Mouse (Mus musculus) testis, adult 2 months (tissue): ENCODE data around the gene Gmps. TPM values are rescaled to one million over a fixed set of nuclear protein-coding genes. Genes with fewer than 3 reads are reported as not detected.

Experiments
- H3K27ac ChIP-seq: fragments of 200-500 bp; 2 replicates; pipeline ENCODE4 v1.5.1; 2012; ENCODE audit warnings: low read depth, low read length; ENCODE audit not compliant: control insufficient read depth, insufficient read depth
- H3K27me3 ChIP-seq: fragments of 200-500 bp; 2 replicates; pipeline ENCODE4 v1.6.1; 2012; ENCODE audit warnings: mild to moderate bottlenecking, low read length, moderate library complexity; ENCODE audit not compliant: control insufficient read depth, insufficient read depth
- H3K36me3 ChIP-seq: fragments of 200-500 bp; 2 replicates; pipeline ENCODE4 v1.6.1; 2012; ENCODE audit warnings: mild to moderate bottlenecking, low read length; ENCODE audit not compliant: control insufficient read depth, insufficient read depth
- H3K4me1 ChIP-seq: fragments of 200-500 bp; 2 replicates; pipeline ENCODE4 v1.6.1; 2012; ENCODE audit warnings: low read length; ENCODE audit not compliant: control insufficient read depth, insufficient read depth
- H3K4me3 ChIP-seq: fragments of 200-500 bp; 2 replicates; pipeline ENCODE4 v1.5.1; 2012; ENCODE audit warnings: low read depth, mild to moderate bottlenecking, low read length, moderate library complexity, mixed read lengths; ENCODE audit not compliant: control insufficient read depth
- CTCF ChIP-seq: fragments of 200-500 bp; IDR thresholded peaks from 2 replicates; pipeline ENCODE4 v1.5.1; 2012; ENCODE audit warnings: low read depth, mild to moderate bottlenecking, inconsistent platforms, low read length, moderate library complexity; ENCODE audit not compliant: control insufficient read depth, insufficient read depth, insufficient replicate concordance
- POLR2A ChIP-seq: fragments of 200-500 bp; IDR thresholded peaks from 2 replicates; pipeline ENCODE4 v1.6.1; 2012; ENCODE audit warnings: low read depth, mild to moderate bottlenecking, inconsistent platforms, low read length, moderate library complexity; ENCODE audit not compliant: control insufficient read depth
- polyA plus RNA-seq: library from polyadenylated mRNA; depleted of rRNA; stranded (reverse); fragments of >200 nt; gene quantifications from 2 replicates; pipeline ENCODE4 v1.2.3, GENCODE M21; 2012; rRNA removed

Gene Gmps
- polyA plus RNA-seq, 1 experiment: 21.5 TPM

DNA sequence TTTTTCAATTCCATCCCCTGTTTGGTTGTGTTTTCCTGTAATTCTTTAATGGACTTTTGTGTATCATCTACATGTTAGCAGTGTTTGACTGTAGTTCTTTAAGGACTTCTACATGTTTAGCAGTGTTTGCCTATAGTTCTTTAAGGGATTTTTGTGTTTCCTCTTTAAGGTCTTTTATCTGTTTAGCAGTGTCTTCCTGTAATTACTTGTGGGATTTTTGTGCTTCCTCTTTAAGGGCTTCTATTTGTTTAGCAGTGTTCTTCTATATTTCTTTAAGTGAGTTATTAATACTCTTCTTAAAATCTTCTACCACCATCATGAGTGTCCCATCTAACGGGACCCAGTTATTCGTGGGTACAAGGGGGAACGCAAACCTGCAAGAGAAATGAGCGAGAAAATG lies 53.9 kb downstream of the Gmps start:
- Histone ChIP-seq H3K27me3 (no peaks in the 10 kb centered on the region), H3K27ac (no peak overlapping the region), H3K4me1 (no peaks in the 10 kb centered on the region), H3K4me3 (no peak overlapping the region), H3K36me3 (no peaks in the 10 kb centered on the region)
- TF ChIP-seq CTCF (no peak), POLR2A (no peak)

DNA sequence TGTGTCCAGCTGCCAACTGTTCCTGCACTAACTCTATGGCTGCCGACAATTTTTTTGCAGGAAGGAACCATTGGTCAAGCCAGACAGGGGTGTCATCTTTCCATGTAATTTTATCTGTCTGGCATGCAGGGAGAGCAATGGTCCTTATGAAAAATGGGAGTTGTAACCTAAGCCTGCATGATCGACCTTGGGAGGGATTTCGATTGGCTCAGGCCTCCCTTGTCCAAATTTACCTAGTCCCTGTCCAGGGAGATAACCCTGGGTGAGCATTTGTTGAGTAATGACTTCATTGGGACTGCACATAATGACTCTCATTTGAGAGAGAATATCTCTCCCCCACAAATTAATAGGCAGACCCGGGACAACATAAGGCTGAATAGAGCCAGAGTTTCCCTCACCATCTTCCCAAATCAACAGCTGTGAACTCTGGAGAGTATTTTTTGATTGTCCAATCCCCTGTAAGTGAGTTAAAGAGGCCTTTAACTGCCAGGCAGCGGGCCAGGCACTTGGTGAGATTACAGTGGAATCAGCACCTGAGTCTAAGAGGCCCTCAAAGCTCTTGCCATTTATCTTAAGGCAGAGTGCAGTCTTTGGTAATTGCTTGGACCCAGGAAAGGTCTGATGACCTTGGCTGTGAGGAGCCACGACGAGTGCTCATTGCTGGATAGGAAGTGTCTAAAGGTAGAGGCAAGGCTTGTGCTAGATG lies 62.4 kb downstream of the Gmps start:
- no peak for TF ChIP-seq POLR2A
- no peak for TF ChIP-seq CTCF
- H3K27me3 ChIP-seq: no peaks in the 10 kb centered on the region

DNA sequence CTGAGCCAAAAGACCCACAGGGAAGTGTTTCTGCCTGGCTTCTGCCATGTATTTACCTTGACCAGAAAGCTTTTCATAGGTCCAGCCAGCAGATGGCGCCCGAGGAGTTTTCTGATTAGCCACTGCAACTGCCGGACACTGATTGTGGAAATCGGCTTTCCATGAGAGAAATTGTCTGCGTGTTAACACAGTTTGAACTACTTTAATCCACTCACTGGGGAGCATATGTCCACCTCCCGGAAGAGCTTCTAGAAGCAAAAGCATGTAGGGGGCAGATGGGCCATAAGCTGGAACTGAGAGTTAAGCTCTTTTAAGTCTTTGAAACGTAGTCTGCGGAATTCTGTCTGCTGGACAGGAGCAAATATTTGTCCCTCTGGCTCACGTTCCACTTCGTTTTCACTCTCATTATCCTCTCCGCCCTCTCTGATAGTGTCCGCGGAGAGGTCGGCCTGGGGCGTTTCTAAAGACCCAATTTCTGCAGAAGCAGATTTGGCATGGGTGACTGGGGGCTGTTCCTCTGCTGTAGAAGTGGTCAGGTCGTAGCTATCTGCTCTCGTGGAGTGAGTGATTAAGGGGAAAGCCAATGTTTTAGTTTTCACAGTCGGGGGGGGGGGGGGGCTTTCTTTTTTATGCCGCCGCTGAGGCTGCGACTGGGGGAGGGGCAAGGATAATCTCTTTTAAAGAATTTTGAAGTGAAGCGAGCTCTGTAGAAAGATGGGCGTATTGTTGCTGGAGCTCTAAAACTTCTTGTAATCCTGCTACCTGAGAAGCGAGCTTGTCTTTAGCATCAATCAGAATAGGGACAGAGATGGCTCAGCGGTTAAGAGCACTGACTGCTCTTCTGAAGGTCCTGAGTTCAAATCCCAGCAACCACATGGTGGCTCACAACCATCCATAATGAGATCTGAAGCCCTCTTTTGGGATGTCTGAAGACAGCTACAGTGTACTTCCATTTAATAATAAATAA lies 64.2 kb downstream of the Gmps start:
- TF ChIP-seq CTCF (peak; percentile 38; the same call in 1 of the 2 replicates), POLR2A (no peak)
- Histone ChIP-seq H3K4me1 (peaks cover 2% of the 10 kb centered on the region; the same call in 1 of the 2 replicates), H3K36me3 (no peaks in the 10 kb centered on the region), H3K27ac (0 out of 2 replicates have a peak overlapping the region, but pooled peaks have one; percentile 60), H3K27me3 (no peaks in the 10 kb centered on the region), H3K4me3 (peak overlapping the region; percentile 64)

More for the DNA sequence above, 62.4 kb downstream of the Gmps start:
- no peak overlapping the region for H3K27ac ChIP-seq
- H3K36me3 ChIP-seq: no peaks in the 10 kb centered on the region
- H3K4me1 ChIP-seq: peaks cover 2% of the 10 kb centered on the region; the same call in 1 of the 2 replicates
- no peak overlapping the region for H3K4me3 ChIP-seq

Other genes starting within 250 kb of the Gmps start
- 0.23 and 0.26 TPM in 2 replicates for gene Plch1, start 76.6 kb upstream of the Gmps start, polyA plus RNA-seq
- 1.3 and 1.7 TPM in 2 replicates for gene E130311K13Rik, start 46.6 kb upstream of the Gmps start, polyA plus RNA-seq
- 17.6 and 18.5 TPM in 2 replicates for gene Slc33a1, start 11.3 kb upstream of the Gmps start, polyA plus RNA-seq
- gene Vmn2r1, start 105.4 kb downstream of the Gmps start, polyA plus RNA-seq: 0.13 and 0.15 TPM in 2 replicates
- not detected in 2 replicates for gene Vmn2r2, start 165.8 kb downstream of the Gmps start, polyA plus RNA-seq